Mouse (Mus musculus): ENCODE measurements around the gene Ubtd2. TPM values are rescaled to one million over a fixed set of nuclear protein-coding genes. Genes with fewer than 3 reads are reported as not detected.

Ubtd2 gene
- 8.8 TPM for polyA plus RNA-seq (2017; shearing (Covaris generic))

DNA sequence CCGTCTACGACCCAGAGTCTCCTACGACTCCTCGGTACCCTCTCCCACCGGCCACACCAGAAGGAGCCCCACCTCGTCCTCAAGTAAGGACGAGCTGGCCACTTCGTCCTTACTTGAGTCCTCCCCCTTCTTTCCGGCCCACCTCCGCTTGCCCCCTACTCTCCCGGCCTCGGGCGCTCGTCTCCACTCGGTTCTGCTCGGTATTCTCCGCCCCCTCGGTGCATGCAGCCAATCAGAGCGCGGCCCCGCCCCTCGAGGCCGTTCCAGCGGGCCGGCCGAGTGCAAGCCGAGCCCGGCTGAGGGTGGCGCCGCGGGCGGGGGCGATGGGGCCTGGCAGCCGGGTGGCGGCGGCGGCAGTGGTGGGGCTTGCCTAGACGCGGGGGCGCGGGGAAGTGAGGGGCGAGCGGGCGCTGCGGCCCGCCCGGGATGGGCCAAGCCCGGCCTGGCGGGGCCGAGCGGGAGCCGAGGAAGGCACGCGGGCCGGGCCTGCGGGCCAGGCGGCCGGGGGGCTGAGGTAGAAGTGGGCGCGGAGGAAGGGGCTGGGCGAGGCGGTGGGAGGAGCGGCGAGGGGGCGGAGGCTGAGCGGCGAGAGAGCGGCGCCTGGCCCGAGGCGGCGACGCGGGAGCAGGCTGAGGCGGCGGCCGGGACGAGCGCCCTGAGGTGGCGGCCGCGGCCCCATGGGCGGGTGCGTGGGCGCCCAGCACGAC is at the start of gene Ubtd2:
Gene Ubtd2, plus strand, starts transcription at position 571 of the 707 bp plus-strand sequence.

DNA sequence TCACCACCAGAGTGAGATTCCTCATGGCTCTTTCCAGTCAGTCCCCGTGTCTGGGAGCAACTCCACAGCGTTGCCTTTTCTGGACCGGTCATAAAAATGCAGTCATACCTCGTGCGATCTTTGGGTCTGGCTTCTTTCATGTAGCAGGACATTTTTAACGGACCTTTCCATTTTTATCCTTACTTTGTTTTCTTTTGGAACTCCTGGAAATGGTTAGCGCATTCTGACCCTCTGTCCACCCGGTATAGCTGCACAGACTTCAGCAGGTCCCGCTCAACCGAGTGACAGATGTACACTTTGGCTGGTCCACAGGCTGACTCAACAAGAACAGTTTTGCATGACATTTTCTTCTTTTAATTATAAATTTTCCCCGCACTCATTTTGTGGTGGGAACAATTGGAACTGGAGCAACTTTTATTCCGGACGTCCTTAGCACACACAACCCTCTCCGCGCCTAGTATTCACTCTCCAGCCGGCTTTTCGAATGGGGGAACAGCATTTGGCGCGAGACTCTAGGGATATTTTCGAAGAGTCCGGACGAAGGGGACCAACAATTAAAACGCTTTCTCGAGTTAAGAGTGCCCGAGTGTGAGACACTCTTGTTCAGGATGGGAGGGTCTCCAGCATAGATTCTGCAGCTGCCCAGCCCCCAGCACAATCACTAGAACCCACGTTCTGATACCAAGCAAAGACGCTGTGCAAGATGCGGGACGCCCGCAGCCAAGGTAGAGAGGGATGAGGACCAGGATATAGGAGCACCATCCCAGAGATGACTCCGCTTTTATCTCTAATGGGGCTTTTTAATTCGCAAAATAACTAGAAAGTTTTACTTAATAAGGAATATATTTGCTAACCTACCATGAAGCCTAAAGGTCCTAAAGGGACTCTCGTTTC is 76.9 kb downstream of the Ubtd2 start, which contains the start of gene Efcab9:
Gene Efcab9, minus strand, starts transcription at position 211 of the 894 bp plus-strand sequence.

DNA sequence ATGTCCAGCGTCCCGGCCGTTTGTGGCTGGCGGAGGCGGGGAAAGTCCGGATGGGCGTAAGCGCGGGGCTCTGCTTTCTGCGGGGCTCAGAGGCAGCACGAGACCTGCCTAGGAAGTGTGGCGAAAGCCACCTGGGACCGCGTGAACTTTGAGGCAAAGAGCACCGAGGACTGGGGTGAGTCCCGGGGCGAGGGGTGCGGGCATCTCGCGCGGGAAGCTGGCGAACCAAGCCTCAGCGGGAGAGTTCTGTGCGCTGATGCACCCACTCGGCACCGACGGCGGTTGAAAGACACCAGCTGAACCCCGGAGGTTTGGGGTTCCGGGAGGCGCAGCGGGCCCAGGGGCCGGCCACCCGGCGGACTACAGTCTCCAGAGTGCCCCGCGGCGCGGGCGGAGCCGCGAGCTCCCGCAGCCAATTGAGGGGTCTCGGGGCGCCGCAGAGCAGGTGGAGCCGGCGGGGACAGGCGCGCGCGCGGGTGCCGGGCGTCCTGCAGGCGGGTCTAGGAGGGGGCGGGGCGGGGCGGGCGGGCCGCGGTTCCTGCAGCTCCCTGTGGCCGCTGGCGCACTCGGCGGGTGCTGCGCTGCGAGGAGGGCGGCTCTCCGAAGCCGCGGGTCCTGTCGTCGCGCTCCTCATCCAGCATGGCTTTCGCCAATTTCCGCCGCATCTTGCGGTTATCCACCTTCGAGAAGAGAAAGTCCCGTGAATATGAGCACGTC is 77.8 kb downstream of the Ubtd2 start, which contains the start of gene Stk10:
Gene Stk10, plus strand, starts transcription at position 541 of the 717 bp plus-strand sequence.

Other genes with a start within 250 kb of the Ubtd2 start
- 15.5 TPM for gene Snrnp25, start 250.0 kb upstream of the Ubtd2 start, polyA plus RNA-seq (2017; shearing (Covaris generic))
- not detected for gene Rhbdf1, start 233.1 kb upstream of the Ubtd2 start, polyA plus RNA-seq (2017; shearing (Covaris generic))
- 19.8 TPM for gene Mpg, start 228.9 kb upstream of the Ubtd2 start, polyA plus RNA-seq (2017; shearing (Covaris generic))
- gene Nprl3, start 187.7 kb upstream of the Ubtd2 start, polyA plus RNA-seq (2017; shearing (Covaris generic)): 49.7 TPM
- gene Hba-x, start 179.0 kb upstream of the Ubtd2 start, polyA plus RNA-seq (2017; shearing (Covaris generic)): not detected
- not detected for gene Hba-a1, start 171.9 kb upstream of the Ubtd2 start, polyA plus RNA-seq (2017; shearing (Covaris generic))
- not detected for gene Hbq1b, start 168.4 kb upstream of the Ubtd2 start, polyA plus RNA-seq (2017; shearing (Covaris generic))
- gene Hba-a2, start 158.9 kb upstream of the Ubtd2 start, polyA plus RNA-seq (2017; shearing (Covaris generic)): not detected
- gene Hbq1a, start 155.3 kb upstream of the Ubtd2 start, polyA plus RNA-seq (2017; shearing (Covaris generic)): not detected
- gene Sh3pxd2b, start 107.5 kb upstream of the Ubtd2 start, polyA plus RNA-seq (2017; shearing (Covaris generic)): not detected
- 0.78 TPM for gene Efcab9, start 76.7 kb downstream of the Ubtd2 start, polyA plus RNA-seq (2017; shearing (Covaris generic))
- gene Stk10, start 77.9 kb downstream of the Ubtd2 start, polyA plus RNA-seq (2017; shearing (Covaris generic)): 263 TPM
- gene Fbxw11, start 187.4 kb downstream of the Ubtd2 start, polyA plus RNA-seq (2017; shearing (Covaris generic)): 64.5 TPM